Mouse (Mus musculus) intestine, embryonic 15.5 days (tissue): Measurements from ENCODE around the gene Palmd. TPM values are rescaled to one million over a fixed set of nuclear protein-coding genes. Genes with fewer than 3 reads are reported as not detected.

Experiments used
- ATAC-seq: fragments of 200-750 bp; cut with Nextera tagmentation; 2 replicates; pipeline ENCODE4 v1.8.0; 2017; ENCODE audit warnings: moderate TSS enrichment, moderate library complexity
- H3K27ac ChIP-seq: fragments of 300-500 bp; sonication (generic); 2 replicates; pipeline ENCODE4 v1.5.1; 2015; ENCODE audit warnings: mild to moderate bottlenecking, inconsistent platforms
- H3K27me3 ChIP-seq: fragments of 300-500 bp; sonication (generic); replicated peaks from 2 replicates; pipeline ENCODE4 v1.6.1; 2015; ENCODE audit warnings: inconsistent platforms
- H3K36me3 ChIP-seq: fragments of 300-500 bp; sonication (generic); 2 replicates; pipeline ENCODE4 v1.6.1; 2015; ENCODE audit warnings: inconsistent platforms
- H3K4me1 ChIP-seq: fragments of 300-500 bp; sonication (generic); replicated peaks from 2 replicates; pipeline ENCODE4 v1.6.1; 2015; ENCODE audit warnings: inconsistent platforms
- H3K4me2 ChIP-seq: fragments of 300-500 bp; sonication (generic); replicated peaks from 2 replicates; pipeline ENCODE4 v1.6.1; 2015; ENCODE audit warnings: mild to moderate bottlenecking, inconsistent platforms
- H3K4me3 ChIP-seq: fragments of 300-500 bp; sonication (generic); replicated peaks from 2 replicates; pipeline ENCODE4 v1.5.1; 2015; ENCODE audit warnings: inconsistent platforms
- H3K9ac ChIP-seq: fragments of 300-500 bp; sonication (generic); 2 replicates; pipeline ENCODE4 v1.6.1; 2015; ENCODE audit warnings: inconsistent platforms
- H3K9me3 ChIP-seq: fragments of 300-500 bp; sonication (generic); 2 replicates; pipeline ENCODE4 v1.6.1; 2016; ENCODE audit warnings: inconsistent platforms
- WGBS: fragments of 180-500 bp; shearing (Covaris S2); methylation state at CpG from one replicate; pipeline ENCODE4 v1.1.7; 2015; 5-methylcytosine and 5-hydroxymethylcytosine counted together
- polyA plus RNA-seq: library from polyadenylated mRNA; unstranded; fragments of >200 nt; fragmentation: Nextera tagmentation; extraction: Ambion mirVana; gene quantifications from 2 replicates; pipeline ENCODE4 v1.2.1, GENCODE M21; 2015

Palmd gene
- polyA plus RNA-seq, 1 experiment from 2014 or later: 3.2 TPM

DNA sequence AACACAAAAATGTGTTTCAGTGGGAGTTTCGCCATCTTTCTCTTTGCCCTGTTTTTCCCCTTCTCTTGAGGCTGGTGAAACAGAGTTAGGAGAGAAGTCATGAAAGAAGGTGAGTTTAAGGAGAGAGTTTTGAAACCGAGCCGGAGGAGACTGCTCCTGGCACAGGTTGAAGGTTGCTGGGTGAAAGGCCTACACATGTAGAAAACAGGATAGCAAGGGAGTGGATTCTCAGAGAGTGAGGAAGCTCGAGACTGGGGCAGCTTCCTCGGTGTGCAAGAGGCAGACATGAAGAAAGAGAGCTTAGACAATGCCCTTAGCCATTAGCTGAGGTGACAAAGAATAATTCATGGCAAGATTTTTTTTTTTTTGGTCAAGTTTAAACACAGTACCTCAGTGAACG lies 15.4 kb downstream of the Palmd start:
- H3K9ac ChIP-seq: no peak overlapping the region
- 89% methylated on average over 6 of the region's 6 CpGs for WGBS
- no peak overlapping the region for H3K4me3 ChIP-seq
- H3K27ac ChIP-seq: no peak overlapping the region
- H3K27me3 ChIP-seq: no peaks in the 10 kb centered on the region
- no peaks in the 10 kb centered on the region for H3K4me1 ChIP-seq
- no peak overlapping the region for H3K4me2 ChIP-seq
- H3K9me3 ChIP-seq: no peaks in the 10 kb centered on the region
- ATAC-seq: no peak
- no peaks in the 10 kb centered on the region for H3K36me3 ChIP-seq

- Histone ChIP-seq H3K4me2 (no peak overlapping the region), H3K9me3 (no peaks in the 10 kb centered on the region), H3K36me3 (no peaks in the 10 kb centered on the region), H3K27ac (no peak overlapping the region), H3K4me1 (no peaks in the 10 kb centered on the region), H3K9ac (no peak overlapping the region), H3K27me3 (no peaks in the 10 kb centered on the region), H3K4me3 (no peak overlapping the region)
- ATAC-seq: no peak
- WGBS: 73% methylated on average over 8 of the region's 8 CpGs
These were observed 16.4 kb downstream of the Palmd start for GRCm38 (mm10) chr3:116952242-116952899.

- no peak overlapping the region for H3K9ac ChIP-seq
- no peaks in the 10 kb centered on the region for H3K36me3 ChIP-seq
- 69% methylated on average over 3 of the region's 3 CpGs for WGBS
- no peak overlapping the region for H3K4me3 ChIP-seq
- H3K27ac ChIP-seq: no peak overlapping the region
- ATAC-seq: no peak
- H3K4me2 ChIP-seq: no peak overlapping the region
- no peaks in the 10 kb centered on the region for H3K9me3 ChIP-seq
- no peaks in the 10 kb centered on the region for H3K27me3 ChIP-seq
- no peaks in the 10 kb centered on the region for H3K4me1 ChIP-seq
These were observed 17.3 kb downstream of the Palmd start for GRCm38 (mm10) chr3:116951489-116951888.

DNA sequence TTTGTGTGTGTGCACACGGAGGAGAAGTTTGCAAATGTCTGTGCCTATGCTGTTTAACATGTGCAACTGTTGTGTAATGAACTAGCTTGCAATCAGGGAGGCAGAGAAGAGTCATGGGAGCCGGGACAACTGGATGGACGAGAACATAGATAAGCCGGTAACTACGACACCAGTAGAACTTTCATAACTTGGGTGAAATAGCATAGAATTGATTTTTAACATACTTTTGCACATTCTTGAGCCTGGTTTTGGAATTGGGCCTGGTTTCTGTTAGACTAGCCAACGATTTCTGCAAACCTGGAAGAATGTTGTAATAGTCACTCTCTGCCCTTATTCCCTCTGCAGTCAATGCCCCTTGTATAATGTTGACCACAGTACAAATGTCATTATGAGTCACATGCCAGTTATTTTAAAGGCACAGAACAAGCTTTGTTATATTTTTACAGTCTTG lies 18.1 kb downstream of the Palmd start:
- Histone ChIP-seq H3K4me3 (no peak overlapping the region), H3K9ac (no peak overlapping the region), H3K27me3 (no peaks in the 10 kb centered on the region), H3K4me2 (no peak overlapping the region), H3K36me3 (no peaks in the 10 kb centered on the region), H3K4me1 (no peaks in the 10 kb centered on the region), H3K27ac (no peak overlapping the region), H3K9me3 (no peaks in the 10 kb centered on the region)
- WGBS: 70% methylated on average over 6 of the region's 6 CpGs
- peak; percentile 70; the same call in 1 of the 2 replicates for ATAC-seq

GRCm38 (mm10) chr3:116946476-116946875 lies 22.3 kb downstream of the Palmd start:
- Histone ChIP-seq H3K4me2 (no peak overlapping the region), H3K9ac (no peak overlapping the region), H3K27me3 (no peaks in the 10 kb centered on the region), H3K9me3 (no peaks in the 10 kb centered on the region), H3K27ac (no peak overlapping the region), H3K36me3 (no peaks in the 10 kb centered on the region), H3K4me3 (no peak overlapping the region), H3K4me1 (no peaks in the 10 kb centered on the region)
- no peak for ATAC-seq
- WGBS: 84% methylated on average over 4 of the region's 4 CpGs

- no peak for ATAC-seq
- H3K4me3 ChIP-seq: no peak overlapping the region
- no peak overlapping the region for H3K27ac ChIP-seq
- no peak overlapping the region for H3K4me2 ChIP-seq
- H3K9me3 ChIP-seq: no peaks in the 10 kb centered on the region
- H3K4me1 ChIP-seq: no peaks in the 10 kb centered on the region
- 68% methylated on average over 4 of the region's 4 CpGs for WGBS
- H3K9ac ChIP-seq: no peak overlapping the region
- H3K36me3 ChIP-seq: no peaks in the 10 kb centered on the region
- H3K27me3 ChIP-seq: no peaks in the 10 kb centered on the region
These were observed 25.4 kb downstream of the Palmd start for GRCm38 (mm10) chr3:116943422-116943821.

GRCm38 (mm10) chr3:116942751-116943150 lies 26.0 kb downstream of the Palmd start:
- Histone ChIP-seq H3K27ac (no peak overlapping the region), H3K9ac (no peak overlapping the region), H3K4me2 (no peak overlapping the region), H3K27me3 (no peaks in the 10 kb centered on the region), H3K9me3 (no peaks in the 10 kb centered on the region), H3K36me3 (no peaks in the 10 kb centered on the region), H3K4me1 (no peaks in the 10 kb centered on the region), H3K4me3 (no peak overlapping the region)
- no peak for ATAC-seq
- 63% methylated on average over 6 of the region's 6 CpGs for WGBS

DNA sequence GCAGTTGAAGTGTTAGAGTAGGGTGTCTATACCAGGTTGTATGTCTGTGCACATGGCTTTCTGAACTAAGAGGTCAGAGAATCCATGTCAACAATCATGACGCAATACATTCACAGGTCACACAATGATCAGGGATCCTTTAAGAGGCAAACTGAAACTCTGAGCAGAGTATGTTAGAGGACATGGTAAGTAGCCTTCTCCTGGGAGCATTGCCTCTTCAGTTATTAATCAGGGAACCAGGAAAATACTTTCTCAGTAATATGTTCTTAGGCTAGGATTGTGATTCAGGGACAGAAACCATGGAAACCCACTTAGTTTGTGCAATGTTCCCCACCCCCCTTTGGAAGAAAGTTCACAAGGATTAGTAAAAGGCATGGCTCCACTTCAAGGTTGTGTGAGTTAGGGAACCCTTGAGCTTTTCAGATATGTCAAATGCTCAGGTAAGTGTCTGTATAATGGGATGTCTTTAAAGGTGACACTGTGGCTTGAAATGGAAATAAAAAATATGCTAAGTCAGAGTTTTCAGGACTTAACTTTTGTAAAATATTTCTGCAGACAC lies 27.1 kb downstream of the Palmd start:
- Histone ChIP-seq H3K4me2 (no peak overlapping the region), H3K27me3 (no peaks in the 10 kb centered on the region), H3K36me3 (no peaks in the 10 kb centered on the region), H3K9me3 (no peaks in the 10 kb centered on the region), H3K4me3 (no peak overlapping the region), H3K27ac (no peak overlapping the region), H3K4me1 (no peaks in the 10 kb centered on the region), H3K9ac (no peak overlapping the region)
- whole genome bisulfite sequencing: 85% methylated on average over 1 of the region's 1 CpGs
- ATAC-seq: no peak

DNA sequence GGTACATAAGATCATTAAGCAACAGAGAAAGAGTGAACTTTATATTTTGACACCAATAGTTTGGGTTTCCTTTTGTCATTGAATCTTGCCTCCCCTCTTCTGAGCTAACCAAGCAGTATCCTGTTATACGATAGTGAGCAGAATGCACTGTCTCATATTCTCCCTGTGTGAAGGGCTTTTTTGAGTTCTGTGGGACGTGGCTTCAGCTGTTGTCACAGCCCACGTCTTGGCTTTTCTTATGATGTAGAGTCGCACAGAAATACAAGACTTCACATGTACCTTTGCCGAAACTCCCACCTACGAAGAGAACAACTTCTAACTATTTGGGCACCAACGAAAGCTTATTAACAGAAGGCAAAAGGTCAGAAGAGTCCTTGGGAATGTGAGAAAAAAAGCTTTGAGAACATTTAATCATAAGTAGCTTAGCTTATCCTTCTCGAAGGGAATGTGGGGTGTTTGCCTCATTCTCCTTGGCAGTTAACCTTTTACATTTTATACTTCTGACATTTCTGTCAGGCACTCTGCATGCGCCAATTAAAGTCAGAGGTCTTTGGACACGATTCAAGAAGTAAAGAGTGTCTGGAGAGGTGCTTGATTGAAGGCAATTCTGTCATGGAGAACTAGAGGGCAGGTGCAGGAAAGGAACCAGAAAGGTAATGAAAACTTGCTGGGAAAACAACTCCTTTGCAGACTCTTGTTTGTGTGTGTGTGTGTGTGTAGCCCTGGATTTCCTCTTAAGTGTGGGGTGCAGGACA lies 27.8 kb downstream of the Palmd start:
- 81% methylated on average over 10 of the region's 10 CpGs for WGBS
- Histone ChIP-seq H3K4me3 (no peak overlapping the region), H3K27ac (no peak overlapping the region), H3K4me1 (no peaks in the 10 kb centered on the region), H3K4me2 (no peak overlapping the region), H3K27me3 (no peaks in the 10 kb centered on the region), H3K36me3 (no peaks in the 10 kb centered on the region), H3K9me3 (no peaks in the 10 kb centered on the region), H3K9ac (no peak overlapping the region)
- ATAC-seq: no peak

- Histone ChIP-seq H3K36me3 (no peaks in the 10 kb centered on the region), H3K4me3 (no peak overlapping the region), H3K4me1 (no peaks in the 10 kb centered on the region), H3K4me2 (no peak overlapping the region), H3K27me3 (no peaks in the 10 kb centered on the region), H3K9me3 (no peaks in the 10 kb centered on the region), H3K27ac (no peak overlapping the region), H3K9ac (no peak overlapping the region)
- ATAC-seq: no peak
- whole genome bisulfite sequencing: 77% methylated on average over 4 of the region's 4 CpGs
These were observed 31.7 kb downstream of the Palmd start for GRCm38 (mm10) chr3:116936934-116937691.

DNA sequence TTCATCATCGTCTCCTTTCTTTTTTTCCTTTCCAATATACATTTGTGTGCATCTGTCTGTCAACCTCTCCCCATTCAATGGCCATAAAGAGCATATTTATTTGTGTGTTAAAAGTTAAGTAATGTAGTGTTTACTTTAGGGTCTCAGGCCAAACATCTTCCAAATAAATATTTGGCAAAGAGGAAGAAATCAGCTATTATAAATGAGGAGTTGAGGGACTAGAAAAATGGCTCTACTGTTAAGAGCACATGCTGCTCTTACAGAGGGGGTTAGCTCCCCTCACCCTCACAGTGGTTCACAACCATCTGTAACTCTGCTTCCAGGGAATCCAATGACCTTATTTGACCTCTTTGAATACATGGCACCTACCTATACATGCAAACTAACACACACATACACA lies 35.6 kb downstream of the Palmd start:
- H3K9me3 ChIP-seq: no peaks in the 10 kb centered on the region
- H3K27me3 ChIP-seq: no peaks in the 10 kb centered on the region
- no peak overlapping the region for H3K27ac ChIP-seq
- no peak overlapping the region for H3K4me2 ChIP-seq
- H3K36me3 ChIP-seq: no peaks in the 10 kb centered on the region
- ATAC-seq: no peak
- WGBS: 53% methylated on average over 1 of the region's 1 CpGs
- no peaks in the 10 kb centered on the region for H3K4me1 ChIP-seq
- H3K9ac ChIP-seq: no peak overlapping the region
- H3K4me3 ChIP-seq: no peak overlapping the region

- H3K27ac ChIP-seq: no peak overlapping the region
- H3K9me3 ChIP-seq: no peaks in the 10 kb centered on the region
- H3K4me2 ChIP-seq: no peak overlapping the region
- no peak overlapping the region for H3K9ac ChIP-seq
- H3K4me1 ChIP-seq: no peaks in the 10 kb centered on the region
- 77% methylated on average over 4 of the region's 4 CpGs for WGBS
- H3K36me3 ChIP-seq: no peaks in the 10 kb centered on the region
- no peak overlapping the region for H3K4me3 ChIP-seq
- ATAC-seq: no peak
- H3K27me3 ChIP-seq: no peaks in the 10 kb centered on the region
These were observed 39.8 kb downstream of the Palmd start for GRCm38 (mm10) chr3:116928994-116929393.
